Mouse (Mus musculus) CD8-positive naive resting alpha-beta T cell, adult 57 days (primary cell): Measurements from ENCODE around the gene Apol8. TPM values are rescaled to one million over a fixed set of nuclear protein-coding genes. Genes with fewer than 3 reads are reported as not detected.

Source experiments
- total RNA-seq: library from RNA; stranded (reverse); gene quantifications from one replicate; pipeline ENCODE4 v1.2.4, GENCODE M21; 2023

Gene Apol8
- total RNA-seq, result 13.4 TPM

DNA sequence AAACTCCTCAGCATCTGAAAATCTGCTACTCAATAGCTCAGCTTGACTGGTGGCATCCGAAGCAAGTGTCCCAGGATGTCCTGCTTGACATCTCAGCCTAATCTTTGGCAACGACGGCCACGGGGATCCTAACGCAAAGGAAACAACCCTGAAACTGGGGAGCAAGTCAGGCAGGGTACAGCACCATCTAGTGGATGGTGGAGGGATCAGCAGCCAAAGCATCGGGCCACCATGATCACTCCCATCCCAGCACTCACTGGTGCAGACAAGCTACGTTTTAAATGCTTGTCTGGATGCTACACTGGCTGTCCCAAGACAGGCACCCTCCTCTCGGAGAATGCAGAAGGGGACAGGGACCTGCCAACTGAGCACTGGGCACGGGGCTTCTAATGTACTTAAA, at the start of gene Apol8:
Gene Apol8, minus strand, starts transcription at position 156 of the 400 bp plus-strand sequence.

DNA sequence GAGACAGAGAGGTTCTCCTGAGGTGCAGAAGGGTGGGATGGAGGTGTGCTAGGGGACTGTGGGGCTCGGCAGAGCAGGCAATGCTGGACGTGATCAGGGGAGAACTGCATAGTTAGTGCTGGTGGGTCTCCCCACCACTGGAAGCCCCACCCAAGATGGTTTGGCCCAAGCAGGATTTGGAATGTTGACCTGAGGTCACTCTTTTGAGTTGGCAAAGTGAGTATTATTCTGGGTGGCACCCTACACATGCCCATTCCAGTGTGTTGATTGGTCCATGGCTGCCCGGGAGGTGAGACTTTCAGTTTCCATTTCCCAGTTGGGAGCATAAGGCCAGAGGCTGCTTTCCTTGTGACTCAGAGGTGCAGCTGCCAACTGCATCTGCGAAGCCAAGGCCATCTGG, 28.1 kb downstream of the Apol8 start, which contains the start of gene Apol9b:
Gene Apol9b, plus strand, starts transcription at position 301 of the 400 bp plus-strand sequence.

GRCm38 (mm10) chr15:77698656-77699055, 58.1 kb downstream of the Apol8 start, which contains the start of gene Apol7e:
Gene Apol7e (plus strand): TSS chr15:77698857.

Other genes with a start within 250 kb of the Apol8 start
- 2.7 TPM for gene Apol11a, start 248.7 kb downstream of the Apol8 start, total RNA-seq
- 1.5 TPM for gene Apol7c, start 223.7 kb downstream of the Apol8 start, total RNA-seq
- not detected for gene 1700025B11Rik, start 195.1 kb downstream of the Apol8 start, total RNA-seq
- 1.3 TPM for gene Apol10b, start 160.9 kb downstream of the Apol8 start, total RNA-seq
- gene Gm36245, start 157.7 kb downstream of the Apol8 start, total RNA-seq, result not detected
- gene Apol11b, start 113.7 kb downstream of the Apol8 start, total RNA-seq, result 8.4 TPM
- 87.3 TPM for gene Apol7e, start 58.1 kb downstream of the Apol8 start, total RNA-seq
- 4.7 TPM for gene Apol9b, start 28.0 kb downstream of the Apol8 start, total RNA-seq
- 1,257 TPM for gene Myh9, start 85.2 kb upstream of the Apol8 start, total RNA-seq
- gene Txn2, start 172.0 kb upstream of the Apol8 start, total RNA-seq, result 92.2 TPM
- 3.3 TPM for gene Foxred2, start 199.7 kb upstream of the Apol8 start, total RNA-seq
- 170 TPM for gene Eif3d, start 213.8 kb upstream of the Apol8 start, total RNA-seq